Mouse (Mus musculus): ENCODE data around the gene Gpr152. TPM values are rescaled to one million over a fixed set of nuclear protein-coding genes. Genes with fewer than 3 reads are reported as not detected.
"Not testable (repeated sequence)": the region's sequence is repeated elsewhere in the genome, so short reads cannot be mapped to it uniquely, and the experiment has no call there.

Gene Gpr152
- total RNA-seq, 2 experiments from 2014 or later: not detected

- no peak for DNase-seq
- intact Hi-C loops (cut with DNase I): no loop called here
These were observed 10.1 kb upstream of the Gpr152 start for GRCm38 (mm10) chr19:4129462-4129861.

GRCm38 (mm10) chr19:4130106-4130505 lies 9.5 kb upstream of the Gpr152 start:
- intact Hi-C loops (cut with DNase I): no loop called here
- DNase-seq: no peak

- no peak for DNase-seq
- intact Hi-C loops (cut with DNase I): no loop called here
These were observed 8.5 kb upstream of the Gpr152 start for GRCm38 (mm10) chr19:4131075-4131474.

GRCm38 (mm10) chr19:4131768-4132167 lies 7.8 kb upstream of the Gpr152 start:
- no peak for DNase-seq
- intact Hi-C loops (cut with DNase I): no loop called here

- intact Hi-C loops (cut with DNase I): no loop called here
- no peak for DNase-seq
These were observed 5.2 kb upstream of the Gpr152 start for GRCm38 (mm10) chr19:4134354-4134753.

GRCm38 (mm10) chr19:4135229-4135962 lies 4.2 kb upstream of the Gpr152 start:
- DNase-seq; intact Hi-C loops (cut with DNase I): not testable (repeated sequence)

- DNase-seq; intact Hi-C loops (cut with DNase I): not testable (repeated sequence)
These were observed 3.6 kb upstream of the Gpr152 start for GRCm38 (mm10) chr19:4135963-4136345.

GRCm38 (mm10) chr19:4136463-4136862 lies 3.1 kb upstream of the Gpr152 start:
- intact Hi-C loops (cut with DNase I): no loop called here
- DNase-seq: no peak

- intact Hi-C loops (cut with DNase I): no loop called here
- no peak for DNase-seq
These were observed 1.7 kb upstream of the Gpr152 start for GRCm38 (mm10) chr19:4137913-4138312.

GRCm38 (mm10) chr19:4140147-4140546 lies 560 bp downstream of the Gpr152 start:
- intact Hi-C loops (cut with DNase I): no loop called here

GRCm38 (mm10) chr19:4142416-4143173 lies 3.0 kb downstream of the Gpr152 start:
- intact Hi-C loops (cut with DNase I): no loop called here
- DNase-seq: peak; percentile 44

More at GRCm38 (mm10) chr19:4140147-4140546, 560 bp downstream of the Gpr152 start:
- no peak for DNase-seq

- intact Hi-C loops (cut with DNase I): no loop called here
- DNase-seq: no peak
These were observed 4.2 kb downstream of the Gpr152 start, which contains the start of gene Cabp4 for GRCm38 (mm10) chr19:4143759-4144268. Gene Cabp4, minus strand, starts transcription at chr19:4144033.

GRCm38 (mm10) chr19:4144550-4145498 lies 5.2 kb downstream of the Gpr152 start:
- intact Hi-C loops (cut with DNase I): no loop called here
- DNase-seq: no peak

GRCm38 (mm10) chr19:4145936-4146335 lies 6.3 kb downstream of the Gpr152 start:
- no peak for DNase-seq
- intact Hi-C loops (cut with DNase I): no loop called here

GRCm38 (mm10) chr19:4146366-4147021 lies 6.9 kb downstream of the Gpr152 start:
- intact Hi-C loops (cut with DNase I): no loop called here
- no peak for DNase-seq

- intact Hi-C loops (cut with DNase I): no loop called here
- DNase-seq: no peak
These were observed 7.4 kb downstream of the Gpr152 start for GRCm38 (mm10) chr19:4147022-4147405.

GRCm38 (mm10) chr19:4147782-4148490 lies 8.3 kb downstream of the Gpr152 start:
- no peak for DNase-seq
- intact Hi-C loops (cut with DNase I): no loop called here

- peak; percentile 96 for DNase-seq
- intact Hi-C loops (cut with DNase I): no loop called here
These were observed 8.9 kb downstream of the Gpr152 start, which contains the start of gene Coro1b for GRCm38 (mm10) chr19:4148491-4148806. Gene Coro1b, plus strand, starts transcription at chr19:4148619.

GRCm38 (mm10) chr19:4148819-4149218 lies 9.2 kb downstream of the Gpr152 start:
- intact Hi-C loops (cut with DNase I): no loop called here
- DNase-seq: no peak

- DNase-seq: no peak
- intact Hi-C loops (cut with DNase I): no loop called here
These were observed 9.7 kb downstream of the Gpr152 start for GRCm38 (mm10) chr19:4149283-4149682.

Data from left cerebral cortex, postnatal 4 days (tissue).